ENCODE assay signal across 7 mouse cellular contexts in genomic region chr2:75682978-75683709, GRCm38 (mm10). TPM values are rescaled to one million over a fixed set of nuclear protein-coding genes. Genes with fewer than 3 reads are reported as not detected.
A peak's percentile ranks its signal among the peaks of the same experiment; 100 is the strongest.
DNase-seq lines count a peak whose midpoint lies in the region; ATAC-seq and TF ChIP-seq lines count a peak whose summit lies in the region.

No protein-coding gene starts in this region.

- TF ChIP-seq EP300 in heart, adult 2 months (IDR thresholded peaks at IDR 0.05; ENCODE audit: insufficient read depth, low read depth, low read length): peak; percentile 66

- H3K4me3 ChIP-seq in E14TG2a.4 (replicated peaks; ENCODE audit: low read length): peak overlapping the region; percentile 58
- H3K4me3 ChIP-seq in heart, adult 2 months: peak overlapping the region; percentile 13; the same call in 1 of the 2 replicates
- no peak overlapping the region for H3K4me3 ChIP-seq in kidney, adult 2 months (ENCODE audit: insufficient read depth, low read depth, low read length)
- no peak overlapping the region for H3K4me3 ChIP-seq in lung, embryonic 15.5 days
- H3K4me3 ChIP-seq in stomach, embryonic 16.5 days (replicated peaks; ENCODE audit: low read length): no peak overlapping the region

- peaks cover 26% of the 10 kb centered on the region for H3K36me3 ChIP-seq in E14TG2a.4 (ENCODE audit: insufficient read depth, low read length)
- H3K36me3 ChIP-seq in heart, adult 2 months (ENCODE audit: control insufficient read depth, insufficient read depth, low read length): peaks cover 53% of the 10 kb centered on the region
- H3K36me3 ChIP-seq in kidney, adult 2 months (ENCODE audit: control insufficient read depth, insufficient read depth, low read length): peaks cover 7% of the 10 kb centered on the region; the same call in 1 of the 2 replicates
- H3K36me3 ChIP-seq in lung, embryonic 15.5 days: peaks cover 11% of the 10 kb centered on the region
- H3K36me3 ChIP-seq in stomach, embryonic 16.5 days (ENCODE audit: control insufficient read depth, insufficient read depth, low read length): no peaks in the 10 kb centered on the region

- H3K79me2 ChIP-seq in heart, adult 2 months (replicated peaks; ENCODE audit: control insufficient read depth, insufficient read depth, low read length): peaks cover 10% of the 10 kb centered on the region

- TF ChIP-seq CTCF in E14TG2a.4 (conservative IDR thresholded peaks at IDR 0.05; ENCODE audit: low read length): no peak
- no peak for TF ChIP-seq CTCF in heart, adult 2 months (IDR thresholded peaks at IDR 0.05)
- no peak for TF ChIP-seq CTCF in kidney, adult 2 months (conservative IDR thresholded peaks at IDR 0.05; ENCODE audit: insufficient read depth, insufficient read length, low read depth, low read length)

- no peaks in the 10 kb centered on the region for H3K27me3 ChIP-seq in E14TG2a.4 (ENCODE audit: insufficient read depth, low read length)
- no peaks in the 10 kb centered on the region for H3K27me3 ChIP-seq in heart, adult 2 months (ENCODE audit: control insufficient read depth, insufficient read depth, low read length)
- no peaks in the 10 kb centered on the region for H3K27me3 ChIP-seq in kidney, adult 2 months (replicated peaks; ENCODE audit: control insufficient read depth, insufficient read depth, low read length)
- H3K27me3 ChIP-seq in lung, embryonic 15.5 days: no peaks in the 10 kb centered on the region
- H3K27me3 ChIP-seq in stomach, embryonic 16.5 days (ENCODE audit: control insufficient read depth, insufficient read depth, low read length): no peaks in the 10 kb centered on the region

- H3K9ac ChIP-seq in heart, adult 2 months (ENCODE audit: low read depth, low read length): peak overlapping the region; percentile 77
- no peak overlapping the region for H3K9ac ChIP-seq in lung, embryonic 15.5 days
- peak overlapping the region; percentile 9; the same call in 1 of the 2 replicates for H3K9ac ChIP-seq in stomach, embryonic 16.5 days (ENCODE audit: low read length)

- WGBS in heart, adult 2 months: 3% methylated on average over 15 of the region's 15 CpGs
- WGBS in kidney, adult 2 months: 14% methylated on average over 15 of the region's 15 CpGs
- 28% methylated on average over 15 of the region's 15 CpGs for WGBS in lung, embryonic 15.5 days
- 55% methylated on average over 15 of the region's 15 CpGs for WGBS in stomach, embryonic 16.5 days

- peak; percentile 73 to 85 for DNase-seq in heart, adult 2 months
- DNase-seq in kidney, adult 2 months: peak; percentile 89
- no peak for DNase-seq in Muller cell, postnatal 12 days (ENCODE audit: inconsistent ontology term)

- peak overlapping the region; percentile 39 for H3K4me2 ChIP-seq in lung, embryonic 15.5 days
- H3K4me2 ChIP-seq in stomach, embryonic 16.5 days (ENCODE audit: low read depth, low read length): no peak overlapping the region

- intact Hi-C loops in heart, adult 2 months (cut with DNase I): loop anchor here (2.0 kb wide), 1 partner anchor 24 kb away; the partner anchor contains the start of gene Hnrnpa3

- peak overlapping the region; percentile 92 for H3K27ac ChIP-seq in heart, adult 2 months
- H3K27ac ChIP-seq in kidney, adult 2 months (ENCODE audit: insufficient read depth, low read depth, low read length): peak overlapping the region; percentile 94
- H3K27ac ChIP-seq in lung, embryonic 15.5 days: peak overlapping the region; percentile 90
- peak overlapping the region; percentile 36 for H3K27ac ChIP-seq in stomach, embryonic 16.5 days (ENCODE audit: low read length)

- TF ChIP-seq POLR2A in heart, adult 2 months (IDR thresholded peaks at IDR 0.05; ENCODE audit: insufficient read depth, low read depth, low read length): 0 out of 2 replicates have a peak, but pooled peaks have one; percentile 14
- no peak for TF ChIP-seq POLR2A in kidney, adult 2 months (IDR thresholded peaks at IDR 0.05; ENCODE audit: low read depth, low read length)

- H3K4me1 ChIP-seq in E14TG2a.4 (replicated peaks; ENCODE audit: low read depth, low read length): peaks cover 79% of the 10 kb centered on the region
- peaks cover 41% of the 10 kb centered on the region for H3K4me1 ChIP-seq in heart, adult 2 months (ENCODE audit: control insufficient read depth, insufficient read depth, low read length)
- H3K4me1 ChIP-seq in kidney, adult 2 months (ENCODE audit: control insufficient read depth, insufficient read depth, low read length): peaks cover 42% of the 10 kb centered on the region
- H3K4me1 ChIP-seq in lung, embryonic 15.5 days: peaks cover 51% of the 10 kb centered on the region
- peaks cover 30% of the 10 kb centered on the region for H3K4me1 ChIP-seq in stomach, embryonic 16.5 days (ENCODE audit: control insufficient read depth, insufficient read depth, low read length)

- peak; percentile 97 for ATAC-seq in activated CD4-positive, CD25-positive, alpha-beta regulatory T cell, adult 4 months
- ATAC-seq in lung, embryonic 15.5 days (ENCODE audit: borderline replicate concordance, extremely low read depth, low FRiP score, low TSS enrichment): peak; percentile 48; the same call in 1 of the 2 replicates
- peak; percentile 61; the same call in 1 of the 2 replicates for ATAC-seq in stomach, embryonic 16.5 days (ENCODE audit: insufficient read depth, low FRiP score)

- H3K9me3 ChIP-seq in E14TG2a.4 (ENCODE audit: low read length): no peaks in the 10 kb centered on the region
- H3K9me3 ChIP-seq in lung, embryonic 15.5 days: no peaks in the 10 kb centered on the region
- no peaks in the 10 kb centered on the region for H3K9me3 ChIP-seq in stomach, embryonic 16.5 days (replicated peaks; ENCODE audit: control insufficient read depth, low read length)

RNA-seq across cellular contexts. Expression of gene Nfe2l2, which starts 21.3 kb away (rescaled TPM):
- polyA plus RNA-seq in activated CD4-positive, CD25-positive, alpha-beta regulatory T cell, adult 4 months (2017; shearing (Covaris generic)): 10 to 100 TPM; 44.1 to 45.6 TPM
- 10 to 100 TPM; 56.2 to 67.1 TPM for total RNA-seq in heart, adult 2 months (2021)
- 36.5 and 52.4 TPM in 2 replicates for polyA plus RNA-seq in heart, adult 2 months (2012; rRNA removed)
- 58.0 and 59.5 TPM in 2 replicates for polyA plus RNA-seq in kidney, adult 2 months (2012; rRNA removed)
- 92.9 and 99.0 TPM in 2 replicates for polyA plus RNA-seq in lung, embryonic 15.5 days (2015; fragmentation: Nextera tagmentation; extraction: Ambion mirVana)
- polyA plus RNA-seq in stomach, embryonic 16.5 days (2015; fragmentation: Nextera tagmentation; extraction: Ambion mirVana): 128 and 142 TPM in 2 replicates

RNA-seq across cellular contexts. Expression of gene Hnrnpa3, which starts 24.1 kb away (rescaled TPM):
- polyA plus RNA-seq in activated CD4-positive, CD25-positive, alpha-beta regulatory T cell, adult 4 months (2017; shearing (Covaris generic)): 100 to 1,000 TPM; 133 to 270 TPM
- total RNA-seq in heart, adult 2 months (2021): 100 to 1,000 TPM; 177 to 180 TPM
- polyA plus RNA-seq in heart, adult 2 months (2012; rRNA removed): 18.5 and 44.9 TPM in 2 replicates
- polyA plus RNA-seq in kidney, adult 2 months (2012; rRNA removed): 16.2 and 34.0 TPM in 2 replicates
- 378 and 410 TPM in 2 replicates for polyA plus RNA-seq in lung, embryonic 15.5 days (2015; fragmentation: Nextera tagmentation; extraction: Ambion mirVana)
- polyA plus RNA-seq in stomach, embryonic 16.5 days (2015; fragmentation: Nextera tagmentation; extraction: Ambion mirVana): 194 and 260 TPM in 2 replicates

Comparison
In these comparisons a context has a peak if more than half of its experiments do, and no peak if none do; other contexts are left out.
1. H3K4me3 ChIP-seq: peak in E14TG2a.4 (single experiment) and heart, adult 2 months (single experiment); none in kidney, adult 2 months (single experiment), lung, embryonic 15.5 days (single experiment) and stomach, embryonic 16.5 days (single experiment).
2. H3K27ac ChIP-seq: peak in every context shown above with its lines; median percentile 94 in kidney, adult 2 months; 92 in heart, adult 2 months; 90 in lung, embryonic 15.5 days; 36 in stomach, embryonic 16.5 days.
3. Peak in every context shown above with its lines, with median percentiles within 50 percentile points of each other: ATAC-seq.